Mouse (Mus musculus): ENCODE measurements at regions not wholly inside any gene's neighbourhood (a gene's known extent, or its start where the extent isn't known, plus 50 kb on each side); places are given as distances from the start of the nearest gene placed in this dataset.

DNA sequence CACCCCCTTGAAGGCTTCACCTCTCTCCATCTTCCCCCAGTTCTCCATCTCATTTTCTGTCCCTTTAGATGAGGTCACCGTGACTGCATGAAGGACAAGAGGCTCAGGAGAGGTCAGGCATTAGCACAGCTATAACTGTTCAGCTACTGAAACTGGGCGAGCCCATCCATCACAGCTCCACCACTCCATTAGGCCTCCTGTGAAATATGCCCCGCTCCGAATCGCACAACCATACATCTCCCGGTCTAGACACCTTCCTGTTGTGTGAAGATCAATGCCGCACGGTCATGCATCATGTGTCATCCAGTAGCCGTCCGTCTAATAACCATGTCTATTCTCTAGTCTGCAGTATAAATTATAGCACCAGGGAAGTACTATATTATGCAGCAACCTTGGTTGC lies 301.2 kb downstream of the Gm45692 start:
- TF ChIP-seq POLR2A (IDR thresholded peaks at IDR 0.05; ENCODE audit: borderline replicate concordance, low read depth, low read length), result no peak
- TF ChIP-seq CTCF (IDR thresholded peaks at IDR 0.05; ENCODE audit: low read depth, low read length), result no peak
